Comparison of ENCODE assay signal across 7 mouse cellular contexts in the genomic region with DNA sequence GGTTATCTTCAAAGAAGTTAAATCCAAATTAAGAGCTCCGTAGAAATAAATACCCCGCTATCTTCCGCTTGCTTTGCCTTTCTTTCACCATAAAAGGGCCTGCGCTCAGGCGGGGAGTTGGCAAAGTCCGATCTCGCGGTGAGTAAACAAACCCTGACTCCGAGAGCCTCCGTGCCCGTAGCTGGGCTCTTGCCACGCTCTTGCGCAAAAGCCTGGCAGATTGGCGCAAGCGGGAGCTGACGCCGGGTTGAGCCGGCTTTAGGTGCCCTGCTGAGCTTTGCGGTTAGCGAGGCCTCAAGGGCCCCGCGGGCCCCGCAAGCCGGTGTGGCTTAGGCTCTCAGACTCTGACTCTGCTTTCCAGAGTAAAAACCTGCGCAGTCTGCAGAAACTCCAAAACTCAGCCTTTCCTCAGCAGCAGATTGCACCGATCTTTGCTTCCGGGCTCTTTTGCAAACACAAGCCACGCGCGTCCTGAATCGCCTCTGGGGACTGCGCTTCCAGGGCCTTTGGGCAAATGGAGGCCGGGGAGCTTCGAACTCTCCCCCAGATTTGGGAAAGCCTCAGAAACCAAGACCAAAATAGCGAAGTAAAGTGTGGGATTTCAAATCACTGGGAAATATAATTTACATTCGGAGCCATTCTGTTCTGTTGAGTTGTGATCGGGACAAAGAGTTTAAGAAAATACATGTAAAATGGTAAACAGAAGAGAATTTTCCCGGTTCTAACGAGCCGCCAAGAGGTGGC. TPM values are rescaled to one million over a fixed set of nuclear protein-coding genes. Genes with fewer than 3 reads are reported as not detected.
DNase-seq lines count a peak whose midpoint lies in the region; ATAC-seq lines count a peak whose summit lies in the region.

No protein-coding gene starts in this region.

- peaks cover 14% of the 10 kb centered on the region for H3K4me1 ChIP-seq in heart, embryonic 11.5 days (ENCODE audit: control insufficient read depth, insufficient read depth, low read length)
- H3K4me1 ChIP-seq in lung, embryonic 16.5 days (replicated peaks; ENCODE audit: control insufficient read depth, insufficient read depth, low read length): peaks cover 32% of the 10 kb centered on the region

- peak overlapping the region; percentile 30 for H3K4me3 ChIP-seq in heart, embryonic 11.5 days (ENCODE audit: low read depth, low read length)
- peak overlapping the region; percentile 31 for H3K4me3 ChIP-seq in lung, embryonic 16.5 days (ENCODE audit: low read length)

- under 1% methylated on average over 40 of the region's 40 CpGs for WGBS in heart, embryonic 11.5 days (ENCODE audit: insufficient replicate concordance)
- WGBS in lung, embryonic 16.5 days: 1% methylated on average over 40 of the region's 40 CpGs

- H3K36me3 ChIP-seq in heart, embryonic 11.5 days (ENCODE audit: control insufficient read depth, insufficient read depth, low read length): no peaks in the 10 kb centered on the region
- no peaks in the 10 kb centered on the region for H3K36me3 ChIP-seq in lung, embryonic 16.5 days (ENCODE audit: control insufficient read depth, insufficient read depth, low read length)

- no peak overlapping the region for H3K27ac ChIP-seq in heart, embryonic 11.5 days (ENCODE audit: low read depth, low read length)
- H3K27ac ChIP-seq in lung, embryonic 16.5 days (ENCODE audit: low read length): no peak overlapping the region

- H3K27me3 ChIP-seq in heart, embryonic 11.5 days (ENCODE audit: control insufficient read depth, insufficient read depth, low read length): peaks cover 94% of the 10 kb centered on the region
- peaks cover 95% of the 10 kb centered on the region for H3K27me3 ChIP-seq in lung, embryonic 16.5 days (ENCODE audit: control insufficient read depth, insufficient read depth, low read depth, low read length)

- no peaks in the 10 kb centered on the region for H3K9me3 ChIP-seq in heart, embryonic 11.5 days (replicated peaks; ENCODE audit: control insufficient read depth, low read length)
- no peaks in the 10 kb centered on the region; the same call in 1 of the 2 replicates for H3K9me3 ChIP-seq in lung, embryonic 16.5 days (ENCODE audit: control insufficient read depth, low read length)

- H3K4me2 ChIP-seq in heart, embryonic 11.5 days: peak overlapping the region; percentile 62
- H3K4me2 ChIP-seq in lung, embryonic 16.5 days (ENCODE audit: low read depth, low read length): peak overlapping the region; percentile 51

- H3K9ac ChIP-seq in heart, embryonic 11.5 days (ENCODE audit: low read depth, low read length): no peak overlapping the region
- H3K9ac ChIP-seq in lung, embryonic 16.5 days (ENCODE audit: low read length): no peak overlapping the region

- ATAC-seq in common myeloid progenitor, adult 5-6 weeks (replicated peaks; ENCODE audit: low read depth, poor library complexity, severe bottlenecking): peak; percentile 61
- ATAC-seq in heart, embryonic 11.5 days (replicated peaks; ENCODE audit: insufficient number of reproducible peaks, low FRiP score, low TSS enrichment): no peak
- ATAC-seq in lung, embryonic 16.5 days (ENCODE audit: low read depth): peak; percentile 68

- DNase-seq in adrenal gland, postnatal 36 days: peak; percentile 88 to 93
- peak; percentile 77 for DNase-seq in kidney, adult 9 months
- DNase-seq in ovary, postnatal 14 days (ENCODE audit: low spot score): peak; percentile 63
- DNase-seq in left cerebral cortex, adult 8-10 months (ENCODE audit: low spot score in 2 of 2): no peak

RNA-seq across cellular contexts. Expression of a gene that starts 2.6 kb away (rescaled TPM):
- total RNA-seq in adrenal gland, postnatal 36 days (2021): not detected
- total RNA-seq in common myeloid progenitor, adult 5-6 weeks (2017): not detected in 2 replicates
- 0.04 and 0.06 TPM in 2 replicates for polyA plus RNA-seq in heart, embryonic 11.5 days (2014; fragmentation: Nextera tagmentation; extraction: Ambion mirVana)
- polyA plus RNA-seq in lung, embryonic 16.5 days (2015; fragmentation: Nextera tagmentation; extraction: Ambion mirVana): 0.06 TPM in 1 of 2 replicates, not detected in the other
- under 1 TPM; 0.09 to 0.38 (median 0.18) TPM for total RNA-seq in left cerebral cortex, adult 8-10 months (2022)

RNA-seq across cellular contexts. Expression of a gene that starts 9.4 kb away (rescaled TPM):
- 10 to 100 TPM; 20.8 to 23.2 TPM for total RNA-seq in adrenal gland, postnatal 36 days (2021)
- 121 and 128 TPM in 2 replicates for total RNA-seq in common myeloid progenitor, adult 5-6 weeks (2017)
- 28.2 and 34.6 TPM in 2 replicates for polyA plus RNA-seq in heart, embryonic 11.5 days (2014; fragmentation: Nextera tagmentation; extraction: Ambion mirVana)
- 33.8 and 39.1 TPM in 2 replicates for polyA plus RNA-seq in lung, embryonic 16.5 days (2015; fragmentation: Nextera tagmentation; extraction: Ambion mirVana)
- 10 to 100 TPM; 21.8 to 23.1 (median 22.1) TPM for total RNA-seq in left cerebral cortex, adult 8-10 months (2022)

Comparison
In these comparisons a context has a peak if more than half of its experiments do, and no peak if none do; other contexts are left out.
1. DNase-seq: peak in adrenal gland, postnatal 36 days (2 of 2), kidney, adult 9 months (single experiment) and ovary, postnatal 14 days (single experiment); none in left cerebral cortex, adult 8-10 months (0 of 2).